Mouse (Mus musculus) lung, postnatal 10 days (tissue): ENCODE measurements around the gene Gabra5.

Source experiments
- DNase-seq: peaks from one replicate; pipeline ENCODE4 v3.0.0; 2021

Gene Gabra5

DNA sequence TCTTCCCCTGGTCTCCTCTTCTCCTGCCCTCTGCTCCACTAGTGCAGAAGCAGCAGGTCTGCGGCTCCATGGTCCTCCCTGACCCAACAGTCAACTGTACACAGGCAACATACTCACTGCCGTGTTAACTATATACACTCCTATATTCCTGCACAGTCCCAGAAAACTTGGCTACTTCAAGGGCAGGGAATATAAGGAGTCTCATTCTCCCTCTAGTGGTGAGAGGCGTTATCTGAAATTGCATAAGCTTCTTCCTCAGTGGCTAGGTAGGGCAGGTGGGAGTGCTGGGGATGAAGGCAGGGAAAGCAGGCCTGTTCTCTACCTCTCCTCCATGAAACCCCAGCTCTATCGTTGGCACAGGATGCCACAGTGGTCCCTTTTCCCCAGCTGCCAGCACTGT is 125.7 kb downstream of the Gabra5 start:
- peak; percentile 6 for DNase-seq

DNA sequence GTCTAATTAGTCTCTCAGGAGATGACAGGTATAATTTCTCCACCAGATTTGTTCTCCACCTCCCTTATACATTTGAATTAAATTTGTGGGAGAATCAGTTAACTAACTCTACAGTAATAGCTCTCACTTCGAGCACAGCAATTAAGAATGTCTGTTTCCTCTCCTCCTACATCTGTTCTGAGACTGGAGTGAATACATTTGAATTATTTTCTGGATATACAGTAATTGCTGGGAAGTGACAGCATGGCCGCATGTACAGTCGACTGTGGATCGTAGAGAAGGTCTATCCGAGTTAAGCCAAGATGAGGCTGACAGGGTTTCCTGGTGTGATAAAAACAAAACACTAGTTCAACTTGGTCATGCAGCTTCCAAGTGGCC is 143.9 kb downstream of the Gabra5 start:
- no peak for DNase-seq

DNA sequence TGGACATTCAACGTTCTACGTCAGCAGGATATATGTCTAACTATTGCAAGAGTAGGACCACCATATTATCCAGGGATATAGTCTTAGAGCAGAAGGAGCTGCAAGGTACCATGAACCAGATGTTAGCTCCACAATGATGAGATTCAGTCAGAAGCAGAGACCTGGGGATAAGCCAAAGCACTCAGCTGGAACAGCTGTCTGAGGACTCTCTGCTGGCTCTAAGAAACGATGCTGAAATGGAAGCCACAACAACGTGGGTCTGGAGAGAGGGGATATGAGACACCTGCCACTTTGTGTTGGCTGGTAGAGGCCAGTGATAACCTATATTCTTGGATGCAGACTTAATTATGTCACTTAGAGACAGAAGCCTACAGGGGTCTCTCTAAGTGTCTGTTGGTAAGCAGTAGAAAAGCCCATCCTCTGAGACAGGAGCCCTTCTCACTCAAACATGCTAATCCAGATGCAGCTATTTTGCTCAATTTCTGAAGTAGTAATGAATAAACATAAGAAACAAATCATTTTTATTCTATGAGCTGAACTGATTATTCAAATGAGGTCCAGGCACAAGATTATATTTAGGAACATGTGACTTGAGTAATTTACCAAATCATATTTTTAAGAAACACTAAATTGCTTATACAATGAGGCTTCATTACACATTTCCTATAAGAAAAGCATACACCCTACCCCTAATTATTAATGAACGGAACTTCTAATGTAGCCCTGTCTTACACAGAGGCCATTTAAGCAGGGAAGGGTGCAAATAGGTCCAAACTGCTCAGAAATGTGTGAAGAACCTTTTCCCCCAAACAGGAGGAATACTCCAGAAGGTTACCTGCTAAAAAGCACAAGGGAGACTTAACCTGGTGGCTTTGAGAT is 144.5 kb downstream of the Gabra5 start:
- DNase-seq: peak; percentile 6

DNA sequence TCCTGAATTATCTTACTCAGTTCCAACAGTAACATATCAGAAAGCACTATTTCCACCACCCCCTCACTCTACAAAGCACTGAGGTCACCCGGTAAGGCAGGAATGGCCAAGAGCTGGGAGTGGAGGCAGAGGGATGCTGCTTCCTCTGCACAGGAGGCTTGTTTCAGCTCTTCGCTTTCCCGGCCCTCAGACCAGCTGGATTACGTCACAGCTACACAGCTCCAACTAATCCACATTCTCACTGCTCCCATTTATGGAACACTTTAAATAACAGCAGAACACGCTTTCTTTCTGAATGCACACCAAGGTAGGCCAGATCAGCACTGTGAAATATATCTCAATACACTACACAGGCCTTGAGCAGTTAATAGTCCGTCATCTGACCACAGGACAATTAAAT is 146.0 kb downstream of the Gabra5 start:
- DNase-seq: no peak

DNA sequence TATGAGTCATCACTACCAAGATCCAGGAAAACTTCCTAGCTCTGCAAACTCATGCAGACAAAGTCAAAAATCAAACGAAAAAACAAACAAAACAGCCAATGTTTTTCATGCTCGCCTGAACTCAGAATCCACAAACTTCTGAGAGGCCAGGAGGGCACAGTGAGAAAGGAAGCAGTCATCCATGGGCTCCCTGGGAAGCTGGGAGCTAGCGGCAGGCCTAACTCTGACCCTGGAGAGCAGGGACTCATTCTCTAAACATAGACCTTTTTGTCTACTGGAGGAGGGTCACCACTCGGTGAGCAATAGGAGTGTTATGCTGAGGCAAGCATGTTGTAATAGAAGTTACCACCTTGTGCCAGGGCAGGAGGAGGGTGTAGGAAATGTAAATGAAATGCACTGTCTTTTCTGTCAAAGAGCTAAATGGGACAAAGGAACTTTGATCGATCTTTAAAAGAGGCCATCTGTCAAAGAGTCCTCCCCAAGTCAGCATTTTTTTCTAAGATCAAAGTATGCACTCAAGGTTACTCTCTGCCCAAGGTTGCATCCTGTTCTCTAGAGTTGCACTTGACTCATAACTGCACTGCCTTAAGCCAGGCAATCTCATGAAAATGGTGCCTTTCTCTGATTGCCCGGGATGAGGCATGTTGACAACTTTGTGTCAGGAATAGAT is 151.9 kb downstream of the Gabra5 start:
- DNase-seq: no peak
